ENCODE assay signal across 9 mouse cellular contexts in genomic region chr11:35626161-35626885, GRCm38 (mm10).
DNase-seq lines count a peak whose midpoint lies in the region; ATAC-seq and TF ChIP-seq lines count a peak whose summit lies in the region.
"Had no signal": no experiment of that assay in that cellular context is flagged by ENCODE, and none has a peak within 500 bp of the region (broad histone marks: within the 10 kb centered on the region; RNA-seq: fewer than 3 reads in every experiment).

No protein-coding gene starts in this region.

- H3K4me3 ChIP-seq in limb, embryonic 12.5 days (replicated peaks): no peak overlapping the region
- H3K4me3 ChIP-seq in limb, embryonic 10.5 days: no peak overlapping the region
- no peak overlapping the region for H3K4me3 ChIP-seq in heart, embryonic 15.5 days
- no peak overlapping the region for H3K4me3 ChIP-seq in midbrain, postnatal 0 days (ENCODE audit: low read depth, low read length)

- no peaks in the 10 kb centered on the region for H3K9me3 ChIP-seq in limb, embryonic 12.5 days
- H3K9me3 ChIP-seq in limb, embryonic 10.5 days (replicated peaks): no peaks in the 10 kb centered on the region
- H3K9me3 ChIP-seq in heart, embryonic 15.5 days (replicated peaks): no peaks in the 10 kb centered on the region
- H3K9me3 ChIP-seq in midbrain, postnatal 0 days (ENCODE audit: low read length): no peaks in the 10 kb centered on the region

- peaks cover 48% of the 10 kb centered on the region for H3K36me3 ChIP-seq in limb, embryonic 12.5 days
- H3K36me3 ChIP-seq in limb, embryonic 10.5 days: peaks cover 44% of the 10 kb centered on the region
- H3K36me3 ChIP-seq in heart, embryonic 15.5 days: no peaks in the 10 kb centered on the region
- H3K36me3 ChIP-seq in midbrain, postnatal 0 days (ENCODE audit: insufficient read depth, low read length): peaks cover 6% of the 10 kb centered on the region; the same call in 1 of the 2 replicates

- H3K4me2 ChIP-seq in limb, embryonic 12.5 days: no peak overlapping the region
- no peak overlapping the region for H3K4me2 ChIP-seq in heart, embryonic 15.5 days
- no peak overlapping the region for H3K4me2 ChIP-seq in midbrain, postnatal 0 days (ENCODE audit: low read depth, low read length, poor library complexity, severe bottlenecking)

- WGBS in limb, embryonic 12.5 days: 64% methylated on average over 10 of the region's 10 CpGs
- 89% methylated on average over 10 of the region's 10 CpGs for WGBS in limb, embryonic 10.5 days
- WGBS in heart, embryonic 15.5 days: 73% methylated on average over 10 of the region's 10 CpGs
- 82% methylated on average over 10 of the region's 10 CpGs for WGBS in midbrain, postnatal 0 days

- no peak for DNase-seq in limb, embryonic 10.5 days (ENCODE audit: low spot score)
- peak; percentile 84 to 85 for DNase-seq in adrenal gland, postnatal 36 days
- DNase-seq in ovary, postnatal 14 days (ENCODE audit: low spot score): peak; percentile 11
- no peak for DNase-seq in spleen, adult 12 weeks (ENCODE audit: low spot score)
- no peak for DNase-seq in left cerebral cortex, adult 11 months (ENCODE audit: low spot score)
- DNase-seq in midbrain, postnatal 0 days (ENCODE audit: low spot score): no peak
- DNase-seq: forebrain, postnatal 0 days had no signal

- H3K9ac ChIP-seq in limb, embryonic 12.5 days (replicated peaks): no peak overlapping the region
- H3K9ac ChIP-seq in heart, embryonic 15.5 days: no peak overlapping the region
- H3K9ac ChIP-seq in midbrain, postnatal 0 days (replicated peaks; ENCODE audit: low read length, poor library complexity, severe bottlenecking): no peak overlapping the region
- H3K9ac ChIP-seq: forebrain, postnatal 0 days had no signal

- peaks cover 22% of the 10 kb centered on the region for H3K4me1 ChIP-seq in limb, embryonic 12.5 days (replicated peaks)
- peaks cover 9% of the 10 kb centered on the region; the same call in 1 of the 2 replicates for H3K4me1 ChIP-seq in limb, embryonic 10.5 days
- peaks cover 30% of the 10 kb centered on the region for H3K4me1 ChIP-seq in heart, embryonic 15.5 days (replicated peaks)
- no peaks in the 10 kb centered on the region for H3K4me1 ChIP-seq in midbrain, postnatal 0 days (ENCODE audit: insufficient read depth, low read length)

- TF ChIP-seq CTCF in midbrain, postnatal 0 days (IDR thresholded peaks at IDR 0.05): no peak

- ATAC-seq in limb, embryonic 12.5 days (ENCODE audit: insufficient number of reproducible peaks, insufficient read depth, low FRiP score, low TSS enrichment, low read depth): no peak
- ATAC-seq in heart, embryonic 15.5 days (replicated peaks; ENCODE audit: insufficient number of reproducible peaks, insufficient read depth, low FRiP score, low read depth): no peak
- ATAC-seq in midbrain, postnatal 0 days (ENCODE audit: low FRiP score): no peak
- ATAC-seq: forebrain, postnatal 0 days had no signal

- peak overlapping the region; percentile 42; the same call in 1 of the 2 replicates for H3K27ac ChIP-seq in limb, embryonic 12.5 days
- no peak overlapping the region for H3K27ac ChIP-seq in limb, embryonic 10.5 days
- H3K27ac ChIP-seq in heart, embryonic 15.5 days: 0 out of 2 replicates have a peak overlapping the region, but pooled peaks have one; percentile 1
- H3K27ac ChIP-seq in midbrain, postnatal 0 days (ENCODE audit: low read depth, low read length): no peak overlapping the region

- H3K27me3 ChIP-seq in limb, embryonic 12.5 days: no peaks in the 10 kb centered on the region
- no peaks in the 10 kb centered on the region for H3K27me3 ChIP-seq in limb, embryonic 10.5 days (ENCODE audit: low read depth, poor library complexity, severe bottlenecking)
- no peaks in the 10 kb centered on the region for H3K27me3 ChIP-seq in heart, embryonic 15.5 days
- H3K27me3 ChIP-seq in midbrain, postnatal 0 days (ENCODE audit: insufficient read depth, low read length): no peaks in the 10 kb centered on the region

Comparison
In these comparisons a context has a peak if more than half of its experiments do, and no peak if none do; other contexts are left out.
1. H3K27ac ChIP-seq: peak in limb, embryonic 12.5 days (single experiment) and heart, embryonic 15.5 days (single experiment); none in limb, embryonic 10.5 days (single experiment) and midbrain, postnatal 0 days (single experiment).
2. DNase-seq: peak in adrenal gland, postnatal 36 days (2 of 2) and ovary, postnatal 14 days (single experiment); none in limb, embryonic 10.5 days (single experiment), spleen, adult 12 weeks (single experiment), left cerebral cortex, adult 11 months (single experiment) and midbrain, postnatal 0 days (single experiment).